Mouse (Mus musculus) heart, embryonic 14.5 days (tissue): Measurements from ENCODE around the gene Gm37419. TPM values are rescaled to one million over a fixed set of nuclear protein-coding genes. Genes with fewer than 3 reads are reported as not detected.

Experiments
- ATAC-seq: fragments of 200-750 bp; cut with Nextera tagmentation; 2 replicates; pipeline ENCODE4 v1.8.0; 2017; ENCODE audit warnings: low read depth, moderate TSS enrichment; ENCODE audit not compliant: insufficient number of reproducible peaks, insufficient read depth, low FRiP score
- H3K27ac ChIP-seq, 2 experiments: fragments of 200-500 bp in 1 of 2; fragments of 300-500 bp in 1 of 2; sonication (generic) in 1 of 2; replicated peaks in 1 of 2; 2 replicates each; pipeline ENCODE4 v1.5.1; 2012 to 2014; ENCODE audit warnings: low read depth in 2 of 2, low read length in 2 of 2, control low read depth in 1 of 2, mild to moderate bottlenecking in 1 of 2, mixed read lengths in 1 of 2; ENCODE audit not compliant: control insufficient read depth in 1 of 2, insufficient read depth in 1 of 2
- H3K27me3 ChIP-seq: fragments of 300-500 bp; sonication (generic); 2 replicates; pipeline ENCODE4 v1.6.1; 2014; ENCODE audit warnings: mild to moderate bottlenecking, low read length, control low read depth; ENCODE audit not compliant: control insufficient read depth, insufficient read depth
- H3K36me3 ChIP-seq: fragments of 300-500 bp; sonication (generic); 2 replicates; pipeline ENCODE4 v1.6.1; 2014; ENCODE audit warnings: mild to moderate bottlenecking, control low read depth, low read length, mixed read lengths; ENCODE audit not compliant: control insufficient read depth, insufficient read depth
- H3K4me1 ChIP-seq, 2 experiments: fragments of 200-500 bp in 1 of 2; fragments of 300-500 bp in 1 of 2; sonication (generic) in 1 of 2; 2 replicates each; pipeline ENCODE4 v1.6.1; 2012 to 2014; ENCODE audit warnings: low read length in 2 of 2, control low read depth in 1 of 2, mixed read lengths in 1 of 2; ENCODE audit not compliant: control insufficient read depth in 2 of 2, insufficient read depth in 2 of 2
- H3K4me2 ChIP-seq: fragments of 300-500 bp; sonication (generic); 2 replicates; pipeline ENCODE4 v1.6.1; 2014; ENCODE audit warnings: mild to moderate bottlenecking, low read length
- H3K4me3 ChIP-seq, 2 experiments: fragments of 200-500 bp in 1 of 2; fragments of 300-500 bp in 1 of 2; sonication (generic) in 1 of 2; 2 replicates each; pipeline ENCODE4 v1.5.1; 2012 to 2014; ENCODE audit warnings: low read length in 2 of 2, mild to moderate bottlenecking in 2 of 2, control low read depth in 1 of 2, low read depth in 1 of 2, moderate library complexity in 1 of 2; ENCODE audit not compliant: control insufficient read depth in 1 of 2, insufficient read depth in 1 of 2
- H3K9ac ChIP-seq: fragments of 300-500 bp; sonication (generic); 2 replicates; pipeline ENCODE4 v1.6.1; 2014; ENCODE audit warnings: mild to moderate bottlenecking, low read length
- H3K9me3 ChIP-seq: fragments of 300-500 bp; sonication (generic); 2 replicates; pipeline ENCODE4 v1.6.1; 2016; ENCODE audit warnings: low read length, control low read depth; ENCODE audit not compliant: control insufficient read depth
- WGBS: fragments of 180-500 bp; shearing (Covaris S2); extraction: QIAGEN DNeasy Blood & Tissue Kit; methylation state at CpG from one replicate; pipeline ENCODE4 v1.1.7; 2014; 5-methylcytosine and 5-hydroxymethylcytosine counted together
- polyA plus RNA-seq: library from polyadenylated mRNA; unstranded; fragments of >200 nt; fragmentation: Nextera tagmentation; extraction: Ambion mirVana; gene quantifications from 2 replicates; pipeline ENCODE4 v1.2.1, GENCODE M21; 2014

The Gm37419 gene
- polyA plus RNA-seq, 1 experiment from 2014 or later, result not detected

GRCm38 (mm10) chr16:23962401-23962800 lies 25.9 kb upstream of the Gm37419 start:
- 70% methylated on average over 2 of the region's 2 CpGs for WGBS
- H3K9me3 ChIP-seq, result no peaks in the 10 kb centered on the region
- ATAC-seq, result 0 out of 2 replicates have a peak, but pooled peaks have one; percentile 35
- H3K27ac ChIP-seq, result no peak overlapping the region
- no peak overlapping the region for H3K9ac ChIP-seq
- H3K4me1 ChIP-seq, result peaks cover 0 to 9% of the 10 kb centered on the region in 2 experiments; a peak in 3 of 4 replicates
- no peaks in the 10 kb centered on the region for H3K27me3 ChIP-seq
- H3K4me2 ChIP-seq, result no peak overlapping the region
- H3K36me3 ChIP-seq, result no peaks in the 10 kb centered on the region
- no peak overlapping the region for H3K4me3 ChIP-seq

GRCm38 (mm10) chr16:23963896-23964668 lies 24.2 kb upstream of the Gm37419 start:
- H3K4me3 ChIP-seq, result no peak overlapping the region
- H3K4me1 ChIP-seq, result peaks cover 0 to 9% of the 10 kb centered on the region in 2 experiments; a peak in 3 of 4 replicates
- no peaks in the 10 kb centered on the region for H3K36me3 ChIP-seq
- no peaks in the 10 kb centered on the region for H3K27me3 ChIP-seq
- no peak overlapping the region for H3K4me2 ChIP-seq
- no peak for ATAC-seq
- H3K27ac ChIP-seq, result no peak overlapping the region
- no peaks in the 10 kb centered on the region; the same call in 1 of the 2 replicates for H3K9me3 ChIP-seq
- whole genome bisulfite sequencing, result 55% methylated on average over 22 of the region's 22 CpGs
- H3K9ac ChIP-seq, result no peak overlapping the region

GRCm38 (mm10) chr16:23964706-23965367 lies 23.4 kb upstream of the Gm37419 start:
- no peak overlapping the region for H3K4me3 ChIP-seq
- no peak for ATAC-seq
- no peaks in the 10 kb centered on the region; the same call in 1 of the 2 replicates for H3K9me3 ChIP-seq
- no peak overlapping the region; a peak in 1 of 4 replicates for H3K27ac ChIP-seq
- H3K27me3 ChIP-seq, result no peaks in the 10 kb centered on the region
- H3K36me3 ChIP-seq, result no peaks in the 10 kb centered on the region
- H3K4me1 ChIP-seq, result peaks cover 2 to 9% of the 10 kb centered on the region in 2 experiments; a peak in 3 of 4 replicates
- no peak overlapping the region for H3K4me2 ChIP-seq
- no peak overlapping the region for H3K9ac ChIP-seq
- WGBS, result 73% methylated on average over 14 of the region's 14 CpGs

- Histone ChIP-seq H3K36me3 (no peaks in the 10 kb centered on the region), H3K4me1 (peaks cover 6 to 12% of the 10 kb centered on the region in 2 experiments; a peak in 3 of 4 replicates), H3K4me3 (no peak overlapping the region), H3K27me3 (no peaks in the 10 kb centered on the region), H3K4me2 (no peak overlapping the region), H3K9me3 (no peaks in the 10 kb centered on the region; the same call in 1 of the 2 replicates), H3K27ac (no peak overlapping the region), H3K9ac (no peak overlapping the region)
- no peak for ATAC-seq
- WGBS, result 82% methylated on average over 14 of the region's 14 CpGs
These were observed 22.2 kb upstream of the Gm37419 start for GRCm38 (mm10) chr16:23966066-23966465.

- WGBS, result 83% methylated on average over 7 of the region's 7 CpGs
- Histone ChIP-seq H3K4me3 (no peak overlapping the region), H3K27ac (no peak overlapping the region), H3K4me2 (no peak overlapping the region), H3K27me3 (no peaks in the 10 kb centered on the region), H3K36me3 (no peaks in the 10 kb centered on the region), H3K9ac (no peak overlapping the region), H3K9me3 (no peaks in the 10 kb centered on the region; the same call in 1 of the 2 replicates), H3K4me1 (peaks cover 10 to 17% of the 10 kb centered on the region in 2 experiments)
- no peak for ATAC-seq
These were observed 21.0 kb upstream of the Gm37419 start for GRCm38 (mm10) chr16:23967301-23967700.

GRCm38 (mm10) chr16:23968888-23969287 lies 19.4 kb upstream of the Gm37419 start:
- Histone ChIP-seq H3K9me3 (no peaks in the 10 kb centered on the region; the same call in 1 of the 2 replicates), H3K27ac (no peak overlapping the region), H3K4me1 (peaks cover 23 to 33% of the 10 kb centered on the region in 2 experiments), H3K36me3 (0 out of 2 replicates have a peak, but pooled peaks cover 3% of the 10 kb centered on the region), H3K9ac (no peak overlapping the region), H3K27me3 (no peaks in the 10 kb centered on the region), H3K4me2 (no peak overlapping the region), H3K4me3 (no peak overlapping the region)
- 72% methylated on average over 4 of the region's 4 CpGs for WGBS
- no peak for ATAC-seq

- no peak for ATAC-seq
- H3K4me2 ChIP-seq, result no peak overlapping the region
These were observed 18.4 kb upstream of the Gm37419 start for GRCm38 (mm10) chr16:23969919-23970318.

More at GRCm38 (mm10) chr16:23969919-23970318, 18.4 kb upstream of the Gm37419 start:
- WGBS, result 61% methylated on average over 14 of the region's 14 CpGs
- Histone ChIP-seq H3K4me1 (peaks cover 25 to 27% of the 10 kb centered on the region in 2 experiments), H3K4me3 (no peak overlapping the region), H3K27ac (no peak overlapping the region), H3K27me3 (no peaks in the 10 kb centered on the region), H3K9me3 (no peaks in the 10 kb centered on the region; the same call in 1 of the 2 replicates), H3K36me3 (0 out of 2 replicates have a peak, but pooled peaks cover 3% of the 10 kb centered on the region), H3K9ac (no peak overlapping the region)
